Mouse (Mus musculus) heart, adult 2 months (tissue): Measurements from ENCODE around the gene Nr3c2. TPM values are rescaled to one million over a fixed set of nuclear protein-coding genes. Genes with fewer than 3 reads are reported as not detected.
A peak's percentile ranks its signal among the peaks of the same experiment; 100 is the strongest.

Experiments used
- DNase-seq, 2 experiments: peaks; one replicate each; pipeline ENCODE4 v3.0.0; 2021
- H3K27ac ChIP-seq: fragments of 200-600 bp; 2 replicates; pipeline ENCODE4 v1.8.1; 2022
- H3K27me3 ChIP-seq: fragments of 200-500 bp; 2 replicates; pipeline ENCODE4 v1.6.1; 2012; ENCODE audit warnings: mild to moderate bottlenecking, low read length, inconsistent platforms, mixed read lengths; ENCODE audit not compliant: control insufficient read depth, insufficient read depth
- H3K36me3 ChIP-seq: fragments of 200-500 bp; 2 replicates; pipeline ENCODE4 v1.6.1; 2012; ENCODE audit warnings: low read length, inconsistent platforms; ENCODE audit not compliant: control insufficient read depth, insufficient read depth
- H3K4me1 ChIP-seq: fragments of 200-500 bp; 2 replicates; pipeline ENCODE4 v1.6.1; 2011; ENCODE audit warnings: low read length; ENCODE audit not compliant: control insufficient read depth, insufficient read depth
- H3K4me3 ChIP-seq: fragments of 200-600 bp; 2 replicates; pipeline ENCODE4 v1.8.1; 2022
- H3K79me2 ChIP-seq: fragments of 200-500 bp; replicated peaks from 2 replicates; pipeline ENCODE4 v1.6.1; 2012; ENCODE audit warnings: mild to moderate bottlenecking, inconsistent platforms, low read length, moderate library complexity, mixed read lengths; ENCODE audit not compliant: control insufficient read depth, insufficient read depth
- H3K9ac ChIP-seq: fragments of 200-500 bp; 2 replicates; pipeline ENCODE4 v1.6.1; 2012; ENCODE audit warnings: low read depth, mild to moderate bottlenecking, control low read depth, inconsistent platforms, low read length, mixed read lengths
- CTCF ChIP-seq: fragments of 200-600 bp; IDR thresholded peaks from 2 replicates; pipeline ENCODE4 v1.8.1; 2022; ENCODE audit warnings: antibody characterized with exemption, mild to moderate bottlenecking, moderate library complexity
- EP300 ChIP-seq: fragments of 200-500 bp; IDR thresholded peaks from 2 replicates; pipeline ENCODE4 v1.6.1; 2011; ENCODE audit warnings: low read depth, low read length, control low read depth; ENCODE audit not compliant: insufficient read depth
- POLR2A ChIP-seq: fragments of 200-500 bp; IDR thresholded peaks from 2 replicates; pipeline ENCODE4 v1.6.1; 2011; ENCODE audit warnings: mild to moderate bottlenecking, low read depth, low read length, control low read depth; ENCODE audit not compliant: insufficient read depth
- WGBS: fragments of 180-500 bp; shearing (Covaris S2); methylation state at CpG from one replicate; pipeline ENCODE4 v1.1.7; 2018; 5-methylcytosine and 5-hydroxymethylcytosine counted together
- intact Hi-C: fragments of 180-260 bp; cut with DNase I; formaldehyde crosslinking; loops from one replicate; pipeline ENCODE4 v1.15.1; 2025
- polyA plus RNA-seq: library from polyadenylated mRNA; depleted of rRNA; stranded (reverse); fragments of >200 nt; gene quantifications from 2 replicates; pipeline ENCODE4 v1.2.3, GENCODE M21; 2012
- total RNA-seq, 2 experiments: library from RNA; stranded (reverse); gene quantifications; 2 replicates each; pipeline ENCODE4 v1.2.3; 2021

The Nr3c2 gene
- total and polyA plus RNA-seq, 3 experiments = 7.0 to 27.8 (median 21.1) TPM

GRCm38 (mm10) chr8:77012641-77013040 lies 113.4 kb downstream of the Nr3c2 start:
- Histone ChIP-seq H3K4me3 (no peak overlapping the region), H3K27me3 (no peaks in the 10 kb centered on the region), H3K9ac (no peak overlapping the region), H3K27ac (no peak overlapping the region), H3K4me1 (peaks cover 6% of the 10 kb centered on the region), H3K36me3 (no peaks in the 10 kb centered on the region; the same call in 1 of the 2 replicates), H3K79me2 (no peaks in the 10 kb centered on the region; the same call in 1 of the 2 replicates)
- intact Hi-C loops = no loop called here
- TF ChIP-seq POLR2A (no peak), EP300 (no peak), CTCF (no peak)
- WGBS = 77% methylated on average over 6 of the region's 6 CpGs
- DNase-seq = peak; percentile 28 to 43

GRCm38 (mm10) chr8:77016713-77017112 lies 117.5 kb downstream of the Nr3c2 start:
- DNase-seq = no peak

GRCm38 (mm10) chr8:77023837-77024710 lies 124.8 kb downstream of the Nr3c2 start:
- 68% methylated on average over 13 of the region's 13 CpGs for WGBS
- Histone ChIP-seq H3K36me3 (no peaks in the 10 kb centered on the region), H3K4me1 (no peaks in the 10 kb centered on the region), H3K4me3 (no peak overlapping the region), H3K79me2 (no peaks in the 10 kb centered on the region; the same call in 1 of the 2 replicates), H3K9ac (no peak overlapping the region), H3K27me3 (no peaks in the 10 kb centered on the region), H3K27ac (no peak overlapping the region)
- intact Hi-C loops = no loop called here
- DNase-seq = no peak
- no peak for TF ChIP-seq CTCF
- TF ChIP-seq POLR2A = no peak
- no peak for TF ChIP-seq EP300

More at GRCm38 (mm10) chr8:77016713-77017112, 117.5 kb downstream of the Nr3c2 start:
- intact Hi-C loops = no loop called here
- Histone ChIP-seq H3K27ac (no peak overlapping the region), H3K9ac (no peak overlapping the region), H3K79me2 (no peaks in the 10 kb centered on the region; the same call in none of the 2 replicates), H3K4me1 (peaks cover 2% of the 10 kb centered on the region; the same call in 1 of the 2 replicates), H3K4me3 (no peak overlapping the region), H3K36me3 (no peaks in the 10 kb centered on the region; the same call in 1 of the 2 replicates), H3K27me3 (no peaks in the 10 kb centered on the region)
- WGBS = 97% methylated on average over 3 of the region's 3 CpGs
- TF ChIP-seq POLR2A (no peak), CTCF (peak; percentile 55)

GRCm38 (mm10) chr8:77031213-77031612 lies 132.0 kb downstream of the Nr3c2 start:
- peak; percentile 40 for DNase-seq
- no peaks in the 10 kb centered on the region for H3K27me3 ChIP-seq
- no peak overlapping the region for H3K4me3 ChIP-seq
- H3K36me3 ChIP-seq = no peaks in the 10 kb centered on the region
- WGBS = 73% methylated on average over 3 of the region's 3 CpGs
- no peaks in the 10 kb centered on the region; the same call in 1 of the 2 replicates for H3K79me2 ChIP-seq
- no peaks in the 10 kb centered on the region; the same call in 1 of the 2 replicates for H3K4me1 ChIP-seq
- no peak overlapping the region for H3K9ac ChIP-seq
- no peak for TF ChIP-seq CTCF
- no peak for TF ChIP-seq EP300
- TF ChIP-seq POLR2A = no peak
- H3K27ac ChIP-seq = peak overlapping the region; percentile 51
- intact Hi-C loops = no loop called here

GRCm38 (mm10) chr8:77033706-77034464 lies 134.6 kb downstream of the Nr3c2 start:
- Histone ChIP-seq H3K4me1 (no peaks in the 10 kb centered on the region; the same call in 1 of the 2 replicates), H3K36me3 (no peaks in the 10 kb centered on the region), H3K27ac (no peak overlapping the region), H3K27me3 (no peaks in the 10 kb centered on the region), H3K9ac (no peak overlapping the region), H3K79me2 (no peaks in the 10 kb centered on the region; the same call in 1 of the 2 replicates), H3K4me3 (no peak overlapping the region)
- intact Hi-C loops = no loop called here
- DNase-seq = no peak
- TF ChIP-seq EP300 (no peak), CTCF (no peak)
- WGBS = 65% methylated on average over 3 of the region's 3 CpGs
